Mouse (Mus musculus): ENCODE measurements around the gene Araf.

DNA sequence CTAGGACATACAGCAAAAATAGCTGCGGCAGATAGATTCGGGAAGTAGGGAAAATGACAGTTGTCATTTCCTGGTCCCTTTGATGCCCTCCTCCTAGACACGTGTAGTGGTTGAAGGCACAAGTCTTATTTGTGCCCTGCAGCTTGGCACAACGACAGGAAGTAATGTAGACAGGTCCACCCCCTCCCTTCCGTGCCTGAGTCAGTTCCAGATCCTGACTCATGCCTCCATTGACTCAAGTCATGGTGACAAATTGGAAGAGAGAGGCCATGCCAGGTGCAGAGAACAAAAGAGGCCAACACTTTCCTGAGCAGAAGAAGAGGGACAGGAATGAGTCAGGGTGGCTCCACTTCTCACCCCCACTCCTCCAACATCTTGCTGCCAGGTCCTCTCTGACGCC is 19.4 kb downstream of the Araf start:
- no peak for TF ChIP-seq MAZ (IDR thresholded peaks at IDR 0.05; ENCODE audit: low read depth, low read length)
- TF ChIP-seq EP300 (IDR thresholded peaks at IDR 0.05; ENCODE audit: low read length): peak; percentile 76
- peak; percentile 60 for TF ChIP-seq CHD2 (IDR thresholded peaks at IDR 0.05; ENCODE audit: low read length)

Measured in CH12.LX (cell line).